Mouse (Mus musculus) CH12.LX (cell line): ENCODE measurements around the gene Tars. TPM values are rescaled to one million over a fixed set of nuclear protein-coding genes. Genes with fewer than 3 reads are reported as not detected.
A peak's percentile ranks its signal among the peaks of the same experiment; 100 is the strongest.

Source experiments
- DNase-seq: peaks from one replicate; pipeline ENCODE4 v3.0.0-alpha.2; 2013; ENCODE audit errors: extremely low read depth
- H3K27ac ChIP-seq: 2 replicates; pipeline ENCODE4 v1.5.1; 2012; ENCODE audit warnings: low read depth, mild to moderate bottlenecking, control low read depth, moderate library complexity; ENCODE audit not compliant: insufficient read depth
- H3K27me3 ChIP-seq: replicated peaks from 2 replicates; pipeline ENCODE3; 2012; ENCODE audit warnings: inconsistent platforms
- H3K36me3 ChIP-seq, 2 experiments: replicated peaks in 1 of 2; 2 replicates each; pipeline versions ENCODE3 to v1.6.1; 2012; ENCODE audit warnings: inconsistent platforms in 1 of 2, low read length in 1 of 2, mild to moderate bottlenecking in 1 of 2, mixed read lengths in 1 of 2, moderate library complexity in 1 of 2; ENCODE audit not compliant: control insufficient read depth in 1 of 2, insufficient read depth in 1 of 2
- H3K4me1 ChIP-seq, 2 experiments: 2 replicates each; pipeline ENCODE4 v1.6.1; 2012; ENCODE audit warnings: inconsistent platforms in 1 of 2, moderate library complexity in 1 of 2; ENCODE audit not compliant: insufficient read depth in 2 of 2, control insufficient read depth in 1 of 2
- H3K4me2 ChIP-seq: 2 replicates; pipeline ENCODE4 v1.6.1; 2012; ENCODE audit warnings: low read depth, mild to moderate bottlenecking, control low read depth; ENCODE audit not compliant: poor library complexity, insufficient read depth, severe bottlenecking
- H3K4me3 ChIP-seq, 3 experiments: fragments of 150-350 bp in 1 of 3; sonication (generic) in 1 of 3; replicated peaks in 1 of 3; 2 replicates each; pipeline versions ENCODE3 to v1.5.1; 2011 to 2012; ENCODE audit warnings: low read depth in 2 of 3, low read length in 2 of 3, mild to moderate bottlenecking in 2 of 3, moderate library complexity in 2 of 3, control low read depth in 1 of 3, improper control_type of control experiment in 1 of 3, inconsistent platforms in 1 of 3, mixed read lengths in 1 of 3; ENCODE audit not compliant: poor library complexity in 1 of 3
- H3K79me2 ChIP-seq: replicated peaks from 2 replicates; pipeline ENCODE4 v1.6.1; 2012; ENCODE audit warnings: mild to moderate bottlenecking, moderate library complexity; ENCODE audit not compliant: control insufficient read depth, poor library complexity, insufficient read depth, severe bottlenecking; ENCODE audit errors: extremely low read depth
- H3K9ac ChIP-seq: 2 replicates; pipeline ENCODE4 v1.6.1; 2012; ENCODE audit warnings: low read depth, mild to moderate bottlenecking, control low read depth, moderate library complexity; ENCODE audit not compliant: insufficient read depth
- H3K9me3 ChIP-seq: replicated peaks from 2 replicates; pipeline ENCODE3; 2012; ENCODE audit warnings: low read length, inconsistent platforms, mixed read lengths
- CHD1 ChIP-seq: IDR thresholded peaks from 2 replicates; pipeline ENCODE4 v1.6.1; 2012; ENCODE audit warnings: low read depth, low read length, improper control_type of control experiment, inconsistent platforms
- CHD2 ChIP-seq: IDR thresholded peaks from 2 replicates; pipeline ENCODE4 v1.6.1; 2011; ENCODE audit warnings: low read length, improper control_type of control experiment
- CTCF ChIP-seq, 2 experiments: IDR thresholded peaks in 1 of 2; conservative IDR thresholded peaks in 1 of 2; 2 replicates each; pipeline ENCODE4 v1.5.1; 2011 to 2012; ENCODE audit warnings: low read depth in 2 of 2, low read length in 2 of 2, improper control_type of control experiment in 1 of 2, inconsistent platforms in 1 of 2, mild to moderate bottlenecking in 1 of 2, moderate library complexity in 1 of 2
- EP300 ChIP-seq: IDR thresholded peaks from 2 replicates; pipeline ENCODE4 v1.6.1; 2011; ENCODE audit warnings: low read length, improper control_type of control experiment
- ETS1 ChIP-seq: conservative IDR thresholded peaks from 2 replicates; pipeline ENCODE4 v1.6.1; 2012; ENCODE audit warnings: low read depth, mild to moderate bottlenecking, inconsistent platforms, low read length, improper control_type of control experiment, moderate library complexity
- GABPA ChIP-seq: IDR thresholded peaks from 2 replicates; pipeline ENCODE4 v1.6.1; 2012; ENCODE audit warnings: low read depth, low read length, improper control_type of control experiment, inconsistent platforms; ENCODE audit not compliant: insufficient replicate concordance
- MAFK ChIP-seq: IDR thresholded peaks from 2 replicates; pipeline ENCODE4 v1.6.1; 2011; ENCODE audit warnings: low read length, improper control_type of control experiment; ENCODE audit not compliant: insufficient replicate concordance
- MAX ChIP-seq: IDR thresholded peaks from 2 replicates; pipeline ENCODE4 v1.6.1; 2011; ENCODE audit warnings: low read length, improper control_type of control experiment
- MAZ ChIP-seq: IDR thresholded peaks from 2 replicates; pipeline ENCODE4 v1.6.1; 2012; ENCODE audit warnings: low read depth, mild to moderate bottlenecking, inconsistent platforms, low read length, improper control_type of control experiment, moderate library complexity
- MEF2A ChIP-seq: IDR thresholded peaks from 2 replicates; pipeline ENCODE4 v1.6.1; 2014; ENCODE audit warnings: low read depth, mild to moderate bottlenecking, inconsistent platforms, low read length, improper control_type of control experiment, borderline replicate concordance
- NRF1 ChIP-seq: IDR thresholded peaks from 2 replicates; pipeline ENCODE4 v1.6.1; 2014; ENCODE audit warnings: low read depth, mild to moderate bottlenecking, inconsistent platforms, low read length, improper control_type of control experiment, moderate library complexity
- PAX5 ChIP-seq: IDR thresholded peaks from 2 replicates; pipeline ENCODE4 v1.6.1; 2012; ENCODE audit warnings: low read length, inconsistent platforms, mixed read lengths
- POLR2A ChIP-seq: IDR thresholded peaks from 2 replicates; pipeline ENCODE4 v1.6.1; 2011; ENCODE audit warnings: low read depth, mild to moderate bottlenecking, improper control_type of control experiment, low read length
- RAD21 ChIP-seq: IDR thresholded peaks from 2 replicates; pipeline ENCODE4 v1.6.1; 2011; ENCODE audit warnings: low read depth, mild to moderate bottlenecking, low read length, improper control_type of control experiment, moderate library complexity
- SIN3A ChIP-seq: IDR thresholded peaks from 2 replicates; pipeline ENCODE4 v1.6.1; 2012; ENCODE audit warnings: low read length, improper control_type of control experiment, inconsistent platforms
- SMC3 ChIP-seq: IDR thresholded peaks from 2 replicates; pipeline ENCODE4 v1.6.1; 2011; ENCODE audit warnings: low read depth, low read length, improper control_type of control experiment
- TCF12 ChIP-seq: IDR thresholded peaks from 2 replicates; pipeline ENCODE4 v1.6.1; 2014; ENCODE audit warnings: low read depth, mild to moderate bottlenecking, inconsistent platforms, low read length, improper control_type of control experiment
- UBTF ChIP-seq: IDR thresholded peaks from 2 replicates; pipeline ENCODE4 v1.6.1; 2012; ENCODE audit warnings: low read depth, mild to moderate bottlenecking, inconsistent platforms, low read length, improper control_type of control experiment, moderate library complexity
- USF2 ChIP-seq: conservative IDR thresholded peaks from 2 replicates; pipeline ENCODE4 v1.6.1; 2011; ENCODE audit warnings: low read depth, low read length, improper control_type of control experiment
- ZC3H11A ChIP-seq: IDR thresholded peaks from 2 replicates; pipeline ENCODE4 v1.6.1; 2012; ENCODE audit warnings: low read depth, mild to moderate bottlenecking, inconsistent platforms, low read length, improper control_type of control experiment
- ZKSCAN1 ChIP-seq: IDR thresholded peaks from 2 replicates; pipeline ENCODE4 v1.6.1; 2012; ENCODE audit warnings: low read depth, inconsistent platforms, low read length, improper control_type of control experiment, borderline replicate concordance
- ZNF384 ChIP-seq: IDR thresholded peaks from 2 replicates; pipeline ENCODE4 v1.6.1; 2012; ENCODE audit warnings: low read depth, low read length, improper control_type of control experiment, inconsistent platforms
- dilution Hi-C: fragments of 300-500 bp; cut with MboI; formaldehyde crosslinking; loops from 2 replicates; pipeline ENCODE4 v1.14.3; 2020; ENCODE audit warnings: low sequenced_read_pairs; ENCODE audit not compliant: extremely low pct_unique_long_range_greater_than_20kb, extremely low pct_ligation_motif_present
- in situ Hi-C: fragments of 300-500 bp; cut with MboI; formaldehyde crosslinking; loops from 3 replicates; pipeline ENCODE4 v1.14.3; 2019; ENCODE audit warnings: low sequenced_read_pairs, low pct_ligation_motif_present, low pct_unique_long_range_greater_than_20kb, mixed read lengths
- polyA plus RNA-seq: library from polyadenylated mRNA; unstranded; fragments of >175 nt; gene quantifications from 2 replicates; pipeline ENCODE4 v1.2.1, GENCODE M21; 2012; ENCODE audit warnings: low read depth; ENCODE audit not compliant: insufficient read length
- total RNA-seq, 2 experiments: library from RNA; depleted of rRNA; stranded (reverse); fragments of 300-350 nt in 1 of 2; fragments of >200 nt in 1 of 2; gene quantifications; 2 replicates each; pipeline ENCODE4 v1.2.3; 2012 to 2014

The Tars gene
- total and polyA plus RNA-seq, 3 experiments, result 114 to 217 (median 189) TPM

- Histone ChIP-seq H3K27me3 (no peaks in the 10 kb centered on the region), H3K4me2 (peak overlapping the region; percentile 66; the same call in 1 of the 2 replicates), H3K79me2 (no peaks in the 10 kb centered on the region), H3K9ac (no peak overlapping the region), H3K4me3 (peak overlapping the region in 2 of 3 experiments; percentile 28 to 32), H3K9me3 (no peaks in the 10 kb centered on the region), H3K27ac (peak overlapping the region; percentile 55; the same call in 1 of the 2 replicates), H3K4me1 (peaks cover 26 to 45% of the 10 kb centered on the region in 2 experiments), H3K36me3 (no peaks in the 10 kb centered on the region)
- DNase-seq, result peak; percentile 49
- dilution Hi-C loops (no loop called here), in situ Hi-C loops (no loop called here)
- TF ChIP-seq POLR2A, result no peak
- peak; percentile 76 for TF ChIP-seq MAFK
- peak; percentile 51; the same call in 1 of the 2 replicates for TF ChIP-seq TCF12
- no peak for TF ChIP-seq ZC3H11A
These were observed 38.6 kb downstream of the Tars start for GRCm38 (mm10) chr15:11360888-11361287.

- in situ Hi-C loops, result no loop called here
These were observed 42.0 kb downstream of the Tars start for GRCm38 (mm10) chr15:11357501-11357900.

GRCm38 (mm10) chr15:11355865-11356264, 43.6 kb downstream of the Tars start:
- H3K4me3 ChIP-seq, result no peak overlapping the region
- H3K9me3 ChIP-seq, result no peaks in the 10 kb centered on the region
- no peak overlapping the region for H3K9ac ChIP-seq
- no peak overlapping the region for H3K27ac ChIP-seq
- peaks cover 5 to 12% of the 10 kb centered on the region in 2 experiments for H3K4me1 ChIP-seq
- TF ChIP-seq SMC3, result peak; percentile 38
- no peak for TF ChIP-seq PAX5
- peak in 1 of 2 experiments; percentile 48; a peak in 2 of 4 replicates for TF ChIP-seq CTCF (conservative IDR thresholded peaks at IDR 0.05 in 1 of 2, IDR thresholded peaks at IDR 0.05 in 1 of 2; ENCODE audit: low read depth in 2 of 2, low read length in 2 of 2)
- TF ChIP-seq RAD21, result peak; percentile 35
- TF ChIP-seq, all 38 proteins: peak for 3
- DNase-seq, result no peak
- Histone ChIP-seq H3K27me3 (no peaks in the 10 kb centered on the region), H3K36me3 (no peaks in the 10 kb centered on the region), H3K79me2 (no peaks in the 10 kb centered on the region), H3K4me2 (no peak overlapping the region)
- in situ Hi-C loops (no loop called here), dilution Hi-C loops (no loop called here)

More at GRCm38 (mm10) chr15:11357501-11357900, 42.0 kb downstream of the Tars start:
- H3K9me3 ChIP-seq, result no peaks in the 10 kb centered on the region
- no peak overlapping the region for H3K27ac ChIP-seq
- H3K9ac ChIP-seq, result no peak overlapping the region
- no peaks in the 10 kb centered on the region for H3K27me3 ChIP-seq
- dilution Hi-C loops, result no loop called here
- peaks cover 18 to 28% of the 10 kb centered on the region in 2 experiments for H3K4me1 ChIP-seq
- H3K79me2 ChIP-seq, result no peaks in the 10 kb centered on the region
- no peak overlapping the region for H3K4me3 ChIP-seq
- TF ChIP-seq ZNF384 (no peak), MAX (no peak), UBTF (no peak), CHD1 (no peak), EP300 (no peak), ZKSCAN1 (no peak), PAX5 (no peak), MEF2A (no peak), SIN3A (no peak), USF2 (no peak), NRF1 (no peak), CHD2 (no peak), RAD21 (no peak), MAZ (no peak), GABPA (no peak), ETS1 (no peak)
- no peaks in the 10 kb centered on the region for H3K36me3 ChIP-seq
- DNase-seq, result no peak
- H3K4me2 ChIP-seq, result no peak overlapping the region
